Mouse (Mus musculus): ENCODE measurements around the gene Cep97.

DNA sequence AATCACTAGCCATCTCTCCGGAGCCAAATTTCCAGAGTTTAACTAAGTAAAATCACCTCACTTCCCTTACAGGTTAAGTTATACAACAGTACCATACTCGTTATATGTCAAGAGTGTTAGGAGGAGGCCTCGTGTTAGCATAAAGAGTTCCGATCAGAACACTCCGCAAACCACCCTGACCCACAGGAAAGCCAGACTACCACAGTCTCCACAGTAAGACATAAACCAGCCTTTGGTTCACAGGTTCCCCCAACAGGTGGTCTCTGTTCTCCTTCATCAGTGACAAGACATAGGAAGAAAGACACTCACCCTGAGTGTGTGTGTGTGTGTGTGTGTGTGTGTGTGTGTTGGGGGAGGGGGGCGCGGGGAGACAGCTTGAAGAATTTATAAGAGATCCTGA is 43.3 kb downstream of the Cep97 start:
- TF ChIP-seq CTCF (IDR thresholded peaks at IDR 0.05; ENCODE audit: borderline replicate concordance, insufficient read depth, low read length) (no peak), POLR2A (IDR thresholded peaks at IDR 0.05; ENCODE audit: low read depth, low read length) (no peak)

All from embryonic fibroblast, embryonic 13.5 days (primary cell).